14 mouse cellular contexts compared by ENCODE assay signal in the genomic region with DNA sequence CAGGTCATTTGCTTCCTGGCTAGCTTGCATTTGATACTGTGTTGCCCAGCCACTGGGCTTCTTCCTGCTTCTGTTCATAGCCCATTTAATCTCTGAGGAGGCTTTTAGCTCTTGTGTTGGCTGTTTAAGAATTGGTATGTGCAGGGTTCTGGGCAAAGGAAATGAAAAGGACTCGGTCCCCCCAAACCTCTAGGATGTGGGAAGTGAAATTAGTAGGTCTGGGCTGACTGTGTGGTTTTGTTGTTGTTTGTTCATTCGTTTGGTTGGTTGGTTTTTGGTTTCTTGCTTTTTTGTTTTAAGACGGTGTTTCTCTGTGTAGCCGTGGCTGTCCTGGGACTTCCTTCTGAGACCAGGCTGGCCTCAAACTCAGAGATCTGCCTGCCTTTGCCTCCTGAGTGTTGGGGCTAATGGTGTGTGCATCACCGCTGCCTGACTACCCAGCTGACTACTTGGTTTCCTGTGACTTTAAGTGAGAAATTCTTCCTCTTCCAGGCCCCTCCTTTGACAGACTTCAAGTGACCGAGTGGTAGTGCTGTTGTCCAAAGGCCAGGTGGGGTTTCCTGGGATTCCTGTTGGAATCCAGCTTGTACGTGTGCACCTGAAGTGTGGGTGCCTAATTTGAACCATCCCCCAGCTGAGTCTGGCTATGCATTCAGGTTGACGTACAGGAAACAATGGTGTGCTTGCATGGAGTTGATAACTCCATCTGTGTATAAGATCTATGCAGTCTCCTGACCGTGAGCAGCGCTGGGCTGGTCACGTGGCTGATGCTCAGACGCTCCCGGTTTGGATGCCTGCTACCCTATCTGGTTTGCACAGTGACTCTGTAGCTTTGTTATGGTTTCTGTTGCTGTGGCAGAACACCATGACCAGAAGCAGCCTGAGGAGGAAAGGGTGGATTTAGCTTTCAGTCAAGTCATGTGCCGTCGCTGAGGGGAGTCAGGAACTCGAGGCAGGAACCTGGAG. TPM values are rescaled to one million over a fixed set of nuclear protein-coding genes. Genes with fewer than 3 reads are reported as not detected.
DNase-seq lines count a peak whose midpoint lies in the region; ATAC-seq lines count a peak whose summit lies in the region.
"Had no signal": no experiment of that assay in that cellular context is flagged by ENCODE, and none has a peak within 500 bp of the region (broad histone marks: within the 10 kb centered on the region; RNA-seq: fewer than 3 reads in every experiment).

No protein-coding gene starts in this region.

- H3K27ac ChIP-seq in heart, embryonic 12.5 days (ENCODE audit: poor library complexity, severe bottlenecking) = no peak overlapping the region
- H3K27ac ChIP-seq in liver, embryonic 12.5 days = peak overlapping the region; percentile 80
- H3K27ac ChIP-seq: embryonic facial prominence, embryonic 10.5 days; heart, adult 2 months; lung, embryonic 15.5 days had no signal

- H3K9ac ChIP-seq in heart, embryonic 12.5 days = no peak overlapping the region
- 0 out of 2 replicates have a peak overlapping the region, but pooled peaks have one; percentile 3 for H3K9ac ChIP-seq in liver, embryonic 12.5 days
- H3K9ac ChIP-seq: lung, embryonic 15.5 days had no signal

- peaks cover 13% of the 10 kb centered on the region for H3K4me1 ChIP-seq in heart, embryonic 12.5 days (replicated peaks)
- H3K4me1 ChIP-seq in liver, embryonic 12.5 days = peaks cover 61% of the 10 kb centered on the region

- 67% methylated on average over 16 of the region's 16 CpGs for WGBS in heart, embryonic 12.5 days
- WGBS in liver, embryonic 12.5 days (ENCODE audit: insufficient replicate concordance) = 25% methylated on average over 16 of the region's 16 CpGs

- no peaks in the 10 kb centered on the region for H3K27me3 ChIP-seq in heart, embryonic 12.5 days (replicated peaks)
- H3K27me3 ChIP-seq in liver, embryonic 12.5 days (replicated peaks) = no peaks in the 10 kb centered on the region
- H3K27me3 ChIP-seq: lung, embryonic 15.5 days had no signal

- no peak for DNase-seq in heart, postnatal 14 days
- peak; percentile 56 for DNase-seq in c-Kit-positive CD71-negative TER-119-negative erythroid progenitor cells, embryonic 14.5 days (ENCODE audit: low read depth)
- DNase-seq in urinary bladder, postnatal 14 days (ENCODE audit: low spot score) = no peak
- no peak for DNase-seq in embryo, embryonic 11 days
- DNase-seq in urinary bladder, postnatal 25 days (ENCODE audit: low spot score) = no peak
- DNase-seq: cerebellum, adult 9-10 months; heart, adult 2 months had no signal

- no peaks in the 10 kb centered on the region for H3K9me3 ChIP-seq in heart, embryonic 12.5 days (replicated peaks)
- no peaks in the 10 kb centered on the region for H3K9me3 ChIP-seq in liver, embryonic 12.5 days (replicated peaks)
- H3K9me3 ChIP-seq: embryonic facial prominence, embryonic 10.5 days; lung, embryonic 15.5 days had no signal

- H3K36me3 ChIP-seq in heart, embryonic 12.5 days = peaks cover 39% of the 10 kb centered on the region
- H3K36me3 ChIP-seq in liver, embryonic 12.5 days = peaks cover 56% of the 10 kb centered on the region

- peak; percentile 48; the same call in 1 of the 2 replicates for ATAC-seq in heart, embryonic 12.5 days (ENCODE audit: insufficient number of reproducible peaks, low FRiP score)
- peak; percentile 90 for ATAC-seq in liver, embryonic 12.5 days
- ATAC-seq in megakaryocyte-erythroid progenitor cell, adult 5-6 weeks (replicated peaks; ENCODE audit: low FRiP score, low TSS enrichment, poor library complexity, severe bottlenecking) = peak; percentile 93
- ATAC-seq: activated CD4-positive, CD25-positive, alpha-beta regulatory T cell, adult 4 months had no signal

- intact Hi-C loops in heart, postnatal 14 days (cut with DNase I) = no loop called here

- H3K4me3 ChIP-seq in heart, embryonic 12.5 days = no peak overlapping the region
- H3K4me3 ChIP-seq in liver, embryonic 12.5 days = no peak overlapping the region
- H3K4me3 ChIP-seq: embryonic facial prominence, embryonic 10.5 days; heart, adult 2 months; lung, embryonic 15.5 days had no signal

- no peak overlapping the region for H3K4me2 ChIP-seq in heart, embryonic 12.5 days
- H3K4me2 ChIP-seq in liver, embryonic 12.5 days = peak overlapping the region; percentile 26
- H3K4me2 ChIP-seq: lung, embryonic 15.5 days; midbrain, embryonic 11.5 days had no signal

RNA-seq across cellular contexts. Expression of gene Slc9a1, which starts 43.4 kb away (rescaled TPM):
- polyA plus RNA-seq in heart, embryonic 12.5 days (2016; fragmentation: Nextera tagmentation; extraction: Ambion mirVana) = 7.3 and 8.8 TPM in 2 replicates
- total RNA-seq in heart, postnatal 14 days (2021) = 10 to 100 TPM; 21.2 to 22.9 TPM
- polyA plus RNA-seq in liver, embryonic 12.5 days (2016; fragmentation: Nextera tagmentation; extraction: Ambion mirVana) = 4.2 and 4.9 TPM in 2 replicates
- 31.8 and 33.1 TPM in 2 replicates for total RNA-seq in megakaryocyte-erythroid progenitor cell, adult 5-6 weeks (2014; fragmentation: Nextera tagmentation)
- total RNA-seq in megakaryocyte-erythroid progenitor cell, adult 5-6 weeks (2017) = 5.8 and 13.7 TPM in 2 replicates

RNA-seq across cellular contexts. Expression of gene Wdtc1, which starts 59.6 kb away (rescaled TPM):
- 16.1 and 17.9 TPM in 2 replicates for polyA plus RNA-seq in heart, embryonic 12.5 days (2016; fragmentation: Nextera tagmentation; extraction: Ambion mirVana)
- 10 to 100 TPM; 65.7 to 70.6 TPM for total RNA-seq in heart, postnatal 14 days (2021)
- 10.0 and 11.2 TPM in 2 replicates for polyA plus RNA-seq in liver, embryonic 12.5 days (2016; fragmentation: Nextera tagmentation; extraction: Ambion mirVana)
- 15.3 and 18.6 TPM in 2 replicates for total RNA-seq in megakaryocyte-erythroid progenitor cell, adult 5-6 weeks (2014; fragmentation: Nextera tagmentation)
- 7.5 and 8.0 TPM in 2 replicates for total RNA-seq in megakaryocyte-erythroid progenitor cell, adult 5-6 weeks (2017)
